Mouse (Mus musculus) testis, adult 2 months (tissue): ENCODE data around the gene Rrm1.

ENCODE experiments used
- CTCF ChIP-seq: fragments of 200-500 bp; IDR thresholded peaks from 2 replicates; pipeline ENCODE4 v1.5.1; 2012; ENCODE audit warnings: low read depth, mild to moderate bottlenecking, inconsistent platforms, low read length, moderate library complexity; ENCODE audit not compliant: control insufficient read depth, insufficient read depth, insufficient replicate concordance
- POLR2A ChIP-seq: fragments of 200-500 bp; IDR thresholded peaks from 2 replicates; pipeline ENCODE4 v1.6.1; 2012; ENCODE audit warnings: low read depth, mild to moderate bottlenecking, inconsistent platforms, low read length, moderate library complexity; ENCODE audit not compliant: control insufficient read depth

- TF ChIP-seq POLR2A = no peak
- no peak for TF ChIP-seq CTCF
Observed at GRCm38 (mm10) chr7:102499473-102499872, 58.0 kb downstream of the Rrm1 start, which contains the start of gene Olfr545.
